Mouse (Mus musculus) stomach, postnatal 0 days (tissue): ENCODE data around the gene Ash1l. TPM values are rescaled to one million over a fixed set of nuclear protein-coding genes. Genes with fewer than 3 reads are reported as not detected.

ENCODE experiments used
- ATAC-seq: fragments of 200-750 bp; cut with Nextera tagmentation; 2 replicates; pipeline ENCODE4 v1.8.0; 2017; ENCODE audit not compliant: low FRiP score, low TSS enrichment
- DNase-seq: peaks from one replicate; pipeline ENCODE4 v3.0.0-alpha.2; 2016; ENCODE audit warnings: low spot score
- H3K27ac ChIP-seq: fragments of 300-500 bp; sonication (generic); replicated peaks from 2 replicates; pipeline ENCODE4 v1.5.1; 2014; ENCODE audit warnings: mild to moderate bottlenecking, control low read depth
- H3K27me3 ChIP-seq: fragments of 300-500 bp; sonication (generic); 2 replicates; pipeline ENCODE4 v1.6.1; 2014; ENCODE audit warnings: low read length; ENCODE audit not compliant: control insufficient read depth, insufficient read depth
- H3K36me3 ChIP-seq: fragments of 300-500 bp; sonication (generic); 2 replicates; pipeline ENCODE4 v1.6.1; 2014; ENCODE audit warnings: low read length, mixed read lengths; ENCODE audit not compliant: control insufficient read depth, insufficient read depth
- H3K4me1 ChIP-seq: fragments of 300-500 bp; sonication (generic); replicated peaks from 2 replicates; pipeline ENCODE4 v1.6.1; 2014; ENCODE audit warnings: antibody characterized with exemption; ENCODE audit not compliant: control insufficient read depth, insufficient read depth
- H3K4me2 ChIP-seq: fragments of 300-500 bp; sonication (generic); replicated peaks from 2 replicates; pipeline ENCODE4 v1.6.1; 2014; ENCODE audit warnings: low read depth, mild to moderate bottlenecking, control low read depth, moderate library complexity
- H3K4me3 ChIP-seq: fragments of 300-500 bp; sonication (generic); 2 replicates; pipeline ENCODE4 v1.5.1; 2014; ENCODE audit warnings: low read depth, low read length, control low read depth
- H3K9ac ChIP-seq: fragments of 300-500 bp; sonication (generic); 2 replicates; pipeline ENCODE4 v1.6.1; 2014; ENCODE audit warnings: mild to moderate bottlenecking, low read length, control low read depth, mixed read lengths
- H3K9me3 ChIP-seq: fragments of 300-500 bp; sonication (generic); 2 replicates; pipeline ENCODE4 v1.6.1; 2016; ENCODE audit warnings: low read length; ENCODE audit not compliant: control insufficient read depth
- CTCF ChIP-seq: IDR thresholded peaks from 2 replicates; pipeline ENCODE4 v1.5.1; 2016; ENCODE audit warnings: antibody characterized with exemption, low read depth, mild to moderate bottlenecking, moderate library complexity
- EP300 ChIP-seq: optimal IDR thresholded peaks from 2 replicates; pipeline ENCODE3; 2016; ENCODE audit warnings: antibody characterized with exemption
- WGBS: fragments of 180-500 bp; shearing (Covaris S2); extraction: QIAGEN DNeasy Blood & Tissue Kit; methylation state at CpG from one replicate; pipeline ENCODE4 v1.1.7; 2014; 5-methylcytosine and 5-hydroxymethylcytosine counted together
- polyA plus RNA-seq: library from polyadenylated mRNA; unstranded; fragments of >200 nt; fragmentation: Nextera tagmentation; extraction: Ambion mirVana; gene quantifications from 2 replicates; pipeline ENCODE4 v1.2.1, GENCODE M21; 2015

The Ash1l gene
- polyA plus RNA-seq, 1 experiment from 2014 or later, result 9.2 TPM

DNA sequence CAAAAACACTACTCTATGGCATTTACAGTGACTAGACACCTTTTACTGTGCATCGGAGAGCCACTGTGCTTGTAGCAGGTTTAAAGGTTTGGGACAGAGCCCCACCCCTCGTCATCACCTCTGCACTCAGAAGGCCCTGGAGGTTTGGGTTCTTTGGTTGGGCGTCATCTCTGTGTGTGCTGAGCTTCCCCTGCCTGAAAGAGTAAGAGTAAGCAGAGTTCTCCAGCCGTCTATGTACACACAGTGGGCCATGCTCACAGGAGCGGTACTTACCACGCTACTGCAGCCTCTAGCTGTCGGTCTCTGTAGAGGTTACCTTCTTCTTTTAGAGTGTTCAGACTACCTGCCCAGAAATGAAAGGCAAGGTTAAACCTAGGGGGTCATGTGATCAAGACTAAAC is 37.8 kb upstream of the Ash1l start:
- no peak overlapping the region for H3K4me3 ChIP-seq
- H3K27me3 ChIP-seq, result no peaks in the 10 kb centered on the region
- no peak overlapping the region for H3K9ac ChIP-seq
- no peak for ATAC-seq
- DNase-seq, result no peak
- TF ChIP-seq EP300 (no peak), CTCF (no peak)
- peaks cover 29% of the 10 kb centered on the region for H3K36me3 ChIP-seq
- no peaks in the 10 kb centered on the region for H3K9me3 ChIP-seq
- 81% methylated on average over 7 of the region's 7 CpGs for WGBS
- no peak overlapping the region for H3K27ac ChIP-seq
- H3K4me1 ChIP-seq, result no peaks in the 10 kb centered on the region
- no peak overlapping the region for H3K4me2 ChIP-seq

DNA sequence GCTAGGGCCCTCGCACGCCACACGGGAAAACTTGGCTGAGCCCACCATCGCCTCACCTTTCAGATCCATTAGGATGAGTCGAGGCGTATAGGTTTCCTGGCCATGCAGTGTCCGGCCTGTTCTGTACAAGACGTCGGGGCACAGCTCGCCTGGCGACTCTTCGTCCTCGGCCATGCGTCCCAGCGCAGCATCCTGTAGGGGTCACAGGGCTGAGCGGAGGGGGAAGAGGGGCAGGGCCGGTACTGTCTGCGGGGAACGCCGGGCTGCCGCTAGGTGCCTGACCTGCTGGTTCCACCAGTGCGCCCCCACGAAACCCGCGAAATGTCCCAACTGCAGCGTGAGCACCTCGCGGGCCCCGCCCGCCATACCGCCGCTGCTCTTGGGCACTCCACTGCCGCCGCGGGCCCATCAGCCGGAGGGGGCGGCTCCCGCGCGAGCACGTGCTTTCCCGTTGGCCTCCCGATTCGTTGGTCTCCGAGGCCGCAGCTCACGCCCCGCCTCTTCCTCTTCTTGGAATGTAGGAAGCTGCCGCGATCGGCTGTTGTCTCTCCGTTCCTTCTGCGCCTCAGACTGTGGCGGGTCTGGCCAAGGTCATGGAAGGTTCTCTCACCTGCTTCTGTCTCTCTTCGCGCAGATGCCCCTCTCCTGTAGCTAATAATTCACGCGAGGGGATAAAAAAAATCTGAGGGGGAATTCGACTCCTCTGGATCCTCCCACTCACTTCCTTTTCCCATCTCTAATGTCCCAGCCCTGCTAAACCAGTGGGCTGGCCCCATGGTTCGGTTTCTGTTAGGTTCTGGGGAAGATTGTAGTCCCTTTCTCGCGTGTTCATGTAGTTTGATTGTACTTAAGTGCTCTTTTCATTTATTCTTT is 36.7 kb upstream of the Ash1l start, which contains the start of gene Msto1:
TSS of gene Msto1 (minus strand) at position 489 of the 873 bp plus-strand sequence.
- H3K27ac ChIP-seq, result peak within 1 kb of the TSS; percentile 78
- peaks cover 20% of the 10 kb centered on the region for H3K36me3 ChIP-seq
- ATAC-seq (peak; percentile 97), DNase-seq (peak; percentile 95)
- H3K27me3 ChIP-seq, result no peaks in the 10 kb centered on the region
- peak within 1 kb of the TSS; percentile 68 for H3K4me3 ChIP-seq
- H3K4me1 ChIP-seq, result no peaks in the 10 kb centered on the region
- peak within 1 kb of the TSS; percentile 72 for H3K9ac ChIP-seq
- peak; percentile 28; the same call in 1 of the 2 replicates for TF ChIP-seq CTCF
- TF ChIP-seq EP300, result no peak
- H3K4me2 ChIP-seq, result peak within 1 kb of the TSS; percentile 88
- WGBS, result 0% methylated on average over 58 of the region's 62 CpGs
- H3K9me3 ChIP-seq, result no peaks in the 10 kb centered on the region

GRCm38 (mm10) chr3:88914384-88914810 is 36.0 kb upstream of the Ash1l start:
- Histone ChIP-seq H3K27me3 (no peaks in the 10 kb centered on the region), H3K9ac (peak overlapping the region; percentile 72), H3K36me3 (peaks cover 16% of the 10 kb centered on the region), H3K27ac (peak overlapping the region; percentile 78), H3K4me2 (peak overlapping the region; percentile 88), H3K4me1 (no peaks in the 10 kb centered on the region), H3K9me3 (no peaks in the 10 kb centered on the region), H3K4me3 (peak overlapping the region; percentile 68)
- peak; percentile 14; the same call in 1 of the 2 replicates for ATAC-seq
- peak; percentile 30 for DNase-seq
- 24% methylated on average over 8 of the region's 8 CpGs for WGBS
- TF ChIP-seq CTCF, result no peak
- no peak for TF ChIP-seq EP300

DNA sequence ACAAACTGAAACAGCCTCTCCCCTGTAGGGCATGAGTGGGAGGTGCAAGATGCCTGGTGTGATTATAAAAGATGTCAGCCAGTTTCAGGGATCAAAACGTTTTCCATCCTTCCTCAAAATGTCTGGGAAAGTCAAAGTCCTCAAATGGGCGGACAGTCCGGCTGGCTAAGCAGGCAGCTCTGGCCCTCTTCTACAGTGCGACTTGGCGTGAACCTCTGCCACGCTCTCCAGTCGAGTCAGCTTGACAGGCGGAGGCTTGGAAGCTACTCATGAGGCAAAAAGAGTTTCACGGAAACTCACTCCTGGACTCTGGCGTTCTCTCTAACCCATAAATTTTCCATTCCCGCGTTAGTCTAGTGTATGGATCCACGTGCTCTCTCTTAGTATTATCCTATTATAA is 31.4 kb upstream of the Ash1l start:
- H3K9me3 ChIP-seq, result no peaks in the 10 kb centered on the region
- H3K27me3 ChIP-seq, result no peaks in the 10 kb centered on the region
- TF ChIP-seq EP300 (no peak), CTCF (no peak)
- H3K4me2 ChIP-seq, result no peak overlapping the region
- H3K9ac ChIP-seq, result no peak overlapping the region
- DNase-seq (no peak), ATAC-seq (no peak)
- H3K36me3 ChIP-seq, result peaks cover 12% of the 10 kb centered on the region
- H3K4me3 ChIP-seq, result no peak overlapping the region
- H3K27ac ChIP-seq, result no peak overlapping the region
- H3K4me1 ChIP-seq, result no peaks in the 10 kb centered on the region
- 61% methylated on average over 13 of the region's 13 CpGs for WGBS

DNA sequence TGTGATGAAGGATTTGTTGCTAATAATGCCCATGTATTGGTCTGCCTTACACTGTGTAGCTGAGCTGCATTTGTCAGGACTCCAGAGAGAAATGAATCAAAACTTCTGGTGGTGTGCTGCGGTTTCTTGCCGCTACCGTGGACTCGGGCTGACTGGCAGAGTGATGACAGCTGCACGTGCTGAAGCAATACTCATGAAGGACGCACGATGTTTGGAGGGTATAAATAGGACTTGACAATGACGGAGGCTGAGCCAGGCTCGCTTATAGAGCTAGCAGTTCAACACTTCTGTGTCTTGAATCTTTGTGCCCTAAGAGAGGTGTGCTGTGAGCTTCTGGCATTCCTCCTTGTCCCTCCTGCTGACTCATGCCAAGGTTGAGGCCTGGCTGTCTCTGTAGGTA is 29.0 kb upstream of the Ash1l start:
- Histone ChIP-seq H3K4me1 (no peaks in the 10 kb centered on the region), H3K9me3 (no peaks in the 10 kb centered on the region), H3K36me3 (peaks cover 24% of the 10 kb centered on the region), H3K9ac (no peak overlapping the region), H3K27ac (no peak overlapping the region), H3K27me3 (no peaks in the 10 kb centered on the region), H3K4me2 (no peak overlapping the region), H3K4me3 (no peak overlapping the region)
- ATAC-seq, result no peak
- no peak for DNase-seq
- TF ChIP-seq EP300 (no peak), CTCF (no peak)
- WGBS, result 95% methylated on average over 9 of the region's 9 CpGs

DNA sequence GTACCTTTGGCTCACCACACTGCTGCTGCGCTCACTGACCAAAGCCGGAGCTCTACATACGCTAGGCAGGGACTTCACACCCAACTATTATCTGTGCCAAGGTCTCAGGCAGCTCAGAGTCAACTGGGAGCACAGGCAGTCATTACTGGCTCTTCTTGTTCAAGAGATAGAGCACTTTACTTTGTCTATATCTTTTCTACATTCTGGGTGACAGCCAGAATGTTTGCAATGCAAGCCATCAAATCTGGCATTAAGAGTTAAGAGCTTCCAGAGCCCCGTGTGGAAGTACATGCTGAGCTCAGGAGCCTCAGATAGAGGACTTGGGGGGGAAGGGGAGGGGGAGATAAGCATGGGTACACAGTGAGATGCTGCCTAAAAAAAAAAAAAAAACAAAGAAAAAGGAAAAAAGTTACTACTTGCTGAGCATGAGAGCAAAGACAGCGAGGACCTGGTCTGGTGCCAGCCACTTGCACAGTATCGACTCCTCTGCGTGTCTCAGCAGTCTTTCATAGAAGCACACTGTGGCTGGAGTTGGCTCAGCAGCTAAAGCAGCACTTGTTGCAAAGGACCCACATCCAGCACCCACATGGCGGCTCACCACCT is 26.3 kb upstream of the Ash1l start:
- H3K4me3 ChIP-seq, result no peak overlapping the region
- no peaks in the 10 kb centered on the region for H3K27me3 ChIP-seq
- H3K4me1 ChIP-seq, result no peaks in the 10 kb centered on the region
- DNase-seq (no peak), ATAC-seq (no peak)
- no peak overlapping the region for H3K9ac ChIP-seq
- no peak overlapping the region for H3K4me2 ChIP-seq
- peaks cover 39% of the 10 kb centered on the region for H3K36me3 ChIP-seq
- H3K27ac ChIP-seq, result no peak overlapping the region
- 81% methylated on average over 8 of the region's 8 CpGs for WGBS
- no peaks in the 10 kb centered on the region for H3K9me3 ChIP-seq
- TF ChIP-seq EP300, result no peak
- no peak for TF ChIP-seq CTCF
